Mouse (Mus musculus): Measurements from ENCODE around the gene Ssr1.

The Ssr1 gene

DNA sequence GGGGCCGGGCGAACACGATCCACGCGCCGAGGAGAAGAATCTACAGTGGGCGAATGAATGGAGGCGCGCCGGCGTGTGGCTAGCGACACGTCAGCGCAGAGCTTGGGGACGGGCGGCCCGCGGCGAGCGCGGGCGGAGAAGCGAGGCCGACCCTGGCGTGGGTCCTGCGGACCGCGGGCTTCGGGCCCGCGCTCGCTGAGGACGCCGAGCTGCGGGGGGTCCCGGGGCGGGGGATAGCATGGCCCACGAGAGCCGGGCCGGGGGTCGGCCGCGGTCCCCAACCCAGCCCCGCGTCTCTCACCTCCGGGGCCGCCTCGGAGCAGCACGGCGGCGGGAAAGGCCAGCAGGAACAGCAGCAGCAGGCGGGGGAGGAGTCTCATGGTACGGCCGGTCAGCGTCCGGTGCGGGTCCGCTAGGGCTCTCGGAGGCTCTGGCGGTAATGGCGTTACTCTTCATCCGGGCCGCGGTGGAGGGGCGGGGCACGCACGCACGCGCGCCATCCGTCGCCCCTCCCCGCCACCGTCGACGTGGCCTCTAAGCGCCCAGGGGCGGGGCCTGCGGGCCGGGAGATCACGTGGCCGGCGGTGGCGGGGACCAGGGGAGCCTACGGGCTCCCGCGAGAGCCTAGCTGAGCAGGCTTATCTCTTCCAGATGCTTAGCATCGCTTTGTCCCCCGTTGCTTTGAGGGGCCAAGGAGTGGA, at the start of gene Ssr1:
Ssr1 (minus strand) TSS at position 514 of the 701 bp plus-strand sequence.
- peak; percentile 91 to 97 for DNase-seq

DNA sequence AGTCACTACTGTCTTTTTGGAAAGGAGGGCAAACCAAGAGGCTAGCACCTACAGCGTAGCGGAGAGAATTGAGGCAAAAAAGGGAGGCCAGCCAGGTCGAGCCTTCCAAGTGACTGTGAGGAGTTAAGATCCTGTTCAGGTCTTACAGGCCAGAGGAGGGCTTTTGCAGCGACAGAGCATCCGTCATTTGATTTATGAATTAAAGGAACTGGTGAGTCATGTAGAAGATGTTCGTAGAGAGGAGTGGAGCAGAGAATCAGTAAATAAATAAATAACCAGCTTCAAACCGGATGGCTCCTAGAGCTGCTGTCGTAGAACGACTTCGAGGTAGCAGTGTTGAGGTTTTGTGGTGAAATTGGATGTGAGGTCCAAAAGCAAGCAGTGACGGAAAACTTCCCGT, 43.8 kb upstream of the Ssr1 start:
- DNase-seq, result no peak

DNA sequence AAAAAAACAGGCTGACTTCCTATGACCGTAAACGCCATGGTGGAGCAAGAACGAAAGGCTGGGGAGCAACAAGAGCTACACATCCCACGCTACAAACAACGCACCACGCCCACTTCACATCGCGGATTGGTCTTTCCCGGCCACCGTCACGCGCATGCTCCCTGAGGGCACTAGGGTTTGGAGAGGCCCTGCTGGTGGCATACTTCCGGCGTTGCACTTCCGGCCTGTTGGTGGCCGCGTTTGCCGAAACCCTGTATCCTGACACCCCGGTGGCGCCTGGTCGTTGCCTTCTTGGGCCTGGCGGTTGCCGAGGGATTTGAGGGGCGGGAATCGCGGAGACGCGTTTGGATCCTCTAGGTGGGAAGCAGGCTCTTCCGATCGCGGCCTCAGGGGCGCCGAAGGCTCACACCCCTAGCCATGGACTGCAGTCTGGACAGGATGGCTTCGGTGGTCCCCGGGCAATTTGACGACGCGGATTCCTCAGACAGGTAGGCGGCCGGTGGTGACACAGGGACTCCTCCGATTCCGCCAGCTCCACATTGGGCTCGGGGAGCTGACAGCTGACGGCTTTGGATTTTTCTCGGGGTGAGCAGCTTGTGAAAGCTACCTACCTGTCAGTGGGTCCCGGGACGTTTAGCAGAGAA, 43.1 kb upstream of the Ssr1 start, which contains the start of gene Cage1:
Cage1 (minus strand) TSS at position 26 of the 644 bp plus-strand sequence.
- peak; percentile 91 to 94 for DNase-seq

DNA sequence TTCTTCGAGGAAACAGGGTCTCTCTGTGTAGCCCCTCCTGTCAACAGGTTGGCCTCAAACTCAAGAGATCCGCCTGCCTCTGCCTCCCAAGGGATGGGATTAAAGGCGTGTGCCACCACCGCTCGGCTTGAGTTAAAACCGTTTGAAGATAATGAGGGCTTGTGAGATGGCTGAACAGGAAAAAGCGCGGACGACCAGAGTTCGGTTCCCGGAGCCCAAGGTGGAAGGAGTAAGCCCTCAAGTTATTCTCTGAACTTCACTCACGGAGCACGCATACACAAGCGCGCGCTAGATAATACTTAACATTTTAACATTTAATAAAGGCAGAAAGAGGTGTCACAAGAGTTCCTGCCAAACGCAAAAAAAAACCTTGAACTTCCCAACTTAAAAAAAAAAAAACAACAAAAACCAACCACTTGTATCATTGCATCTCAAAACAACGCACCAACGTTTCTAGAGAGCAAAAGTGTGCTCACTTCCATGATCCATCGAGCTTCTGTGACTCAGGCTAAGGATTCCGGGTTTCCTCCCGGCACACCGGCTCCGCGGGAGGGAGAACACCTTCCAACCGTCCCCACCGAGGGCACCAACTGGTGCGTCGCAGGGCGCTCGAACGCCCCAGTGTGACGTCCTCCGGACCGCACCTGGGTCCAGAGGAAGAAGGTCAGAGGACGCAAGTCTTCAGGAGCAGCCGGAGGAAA, 42.5 kb upstream of the Ssr1 start, which contains the start of gene Riok1:
Riok1 (plus strand) TSS at position 653 of the 701 bp plus-strand sequence.
- DNase-seq, result peak in 1 of 2 experiments; percentile 21

DNA sequence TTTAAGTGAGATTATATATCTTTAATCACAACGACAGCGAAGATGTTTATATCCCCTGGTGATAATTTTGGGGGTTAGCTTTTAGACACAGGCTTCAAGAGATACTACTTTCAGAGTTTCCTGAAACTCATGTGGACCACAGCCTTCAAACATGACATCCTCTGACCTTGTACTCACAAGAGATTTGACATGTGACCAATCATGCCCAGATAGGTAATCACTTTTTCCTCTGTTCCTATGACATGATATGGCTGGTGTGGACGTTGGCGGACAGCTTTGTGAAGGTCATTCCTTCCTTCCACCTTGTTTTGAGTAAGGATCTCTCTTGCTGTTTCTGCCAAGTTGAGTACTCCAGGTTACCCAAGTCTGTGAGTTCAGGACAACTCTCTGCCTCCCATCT, 34.4 kb upstream of the Ssr1 start:
- DNase-seq, result no peak

DNA sequence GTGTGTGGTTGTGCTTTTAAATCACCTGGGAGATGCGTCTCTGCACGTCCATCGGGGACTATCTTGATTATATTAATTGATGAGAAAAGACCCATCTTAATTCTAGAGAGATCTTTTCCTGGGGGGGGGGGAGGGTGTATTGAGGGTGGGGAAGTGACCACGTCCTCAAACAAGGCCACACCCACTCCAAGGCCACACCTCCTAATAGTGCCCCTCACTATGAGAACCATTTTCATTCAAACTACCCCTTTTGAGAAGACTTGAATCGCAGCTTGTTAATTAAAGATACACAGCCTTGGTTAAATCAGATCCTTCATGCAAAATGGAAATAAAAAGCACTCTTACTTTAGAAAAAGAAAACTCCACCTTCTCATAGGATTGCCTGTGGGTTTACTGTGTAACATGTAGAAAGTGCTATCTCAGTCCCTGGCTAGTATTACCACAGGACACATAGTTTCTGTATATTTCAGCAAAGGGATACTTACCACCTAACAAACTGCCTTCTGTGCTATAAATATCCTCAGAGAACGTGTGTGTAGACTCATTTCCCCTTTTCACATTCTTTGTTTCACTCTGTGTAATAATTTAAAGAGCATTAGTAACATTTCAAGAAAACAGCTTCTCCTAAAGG, 33.7 kb upstream of the Ssr1 start:
- no peak for DNase-seq

DNA sequence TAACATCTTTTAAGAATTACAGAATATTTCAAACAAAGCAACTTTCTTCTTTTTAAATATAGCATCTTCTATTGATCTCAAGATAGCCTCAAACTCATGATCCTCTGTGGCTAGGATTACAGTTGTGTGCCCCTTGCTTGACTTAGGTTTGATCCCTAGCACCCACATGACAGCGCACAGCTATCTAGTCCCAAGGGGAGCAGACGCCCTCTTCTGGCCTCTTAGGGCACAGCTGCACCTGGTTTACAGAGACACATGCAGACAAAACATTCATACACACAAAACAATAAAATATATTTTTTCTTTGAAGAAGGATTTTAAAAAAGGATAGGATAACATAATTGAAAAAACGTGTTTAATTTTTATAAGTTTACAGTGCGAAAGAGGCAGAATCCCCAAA, 31.9 kb upstream of the Ssr1 start:
- no peak for DNase-seq

DNA sequence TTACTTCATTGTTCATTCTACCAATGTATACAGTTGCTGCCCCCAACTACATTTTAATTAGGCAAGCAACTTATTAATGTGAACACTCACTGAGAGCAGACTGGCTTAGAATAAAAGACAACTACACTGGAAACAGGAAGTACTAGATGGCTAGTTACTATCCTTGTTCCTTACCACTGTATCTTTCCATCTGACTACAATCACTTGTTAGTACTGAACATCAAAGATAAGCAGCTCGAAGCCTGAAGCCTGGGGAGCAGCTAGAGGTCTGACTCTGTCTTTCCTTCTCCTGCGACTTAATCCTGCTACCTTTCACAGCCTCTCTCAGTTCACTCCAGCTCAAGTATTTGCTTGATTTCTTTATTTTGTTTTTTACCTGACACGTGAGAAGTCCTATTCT, 24.8 kb upstream of the Ssr1 start:
- DNase-seq, result no peak

DNA sequence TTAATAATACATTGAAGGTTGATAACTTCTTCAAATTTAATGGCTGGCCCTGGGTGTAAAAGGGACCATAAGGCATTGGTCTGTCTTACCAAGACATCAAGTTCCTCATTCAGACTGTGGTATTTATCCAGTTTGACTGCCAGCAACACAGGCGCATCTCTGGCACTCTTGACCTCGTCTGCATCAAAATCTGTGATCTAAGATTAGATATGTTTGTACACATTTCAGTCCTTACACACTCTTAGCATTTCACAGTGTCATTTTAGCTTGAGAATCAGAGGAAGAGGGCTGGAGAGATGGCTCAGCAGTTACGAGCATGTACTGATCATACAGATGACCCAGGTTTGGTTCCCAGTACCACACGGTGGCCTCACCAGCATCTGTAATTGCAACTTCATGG, 21.6 kb upstream of the Ssr1 start:
- no peak for DNase-seq

DNA sequence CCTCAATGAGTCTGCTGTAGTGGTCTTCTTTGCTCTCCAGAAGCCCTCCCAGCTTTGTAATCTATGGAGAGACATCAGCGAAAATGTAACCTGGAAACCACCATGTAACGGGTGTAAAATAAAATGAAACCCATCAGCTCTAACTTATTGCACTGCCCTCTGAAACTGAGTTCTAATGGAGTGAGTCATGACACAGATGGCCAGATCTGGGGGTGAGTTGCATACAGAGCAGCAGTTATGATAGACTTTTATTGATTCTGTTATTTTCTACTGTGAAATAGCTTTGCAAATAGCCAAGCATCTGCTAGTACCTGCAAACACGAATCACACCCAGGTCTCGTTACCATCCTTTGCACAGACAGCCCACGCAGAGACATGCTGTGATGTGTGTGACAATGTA, 18.4 kb upstream of the Ssr1 start:
- DNase-seq, result no peak

DNA sequence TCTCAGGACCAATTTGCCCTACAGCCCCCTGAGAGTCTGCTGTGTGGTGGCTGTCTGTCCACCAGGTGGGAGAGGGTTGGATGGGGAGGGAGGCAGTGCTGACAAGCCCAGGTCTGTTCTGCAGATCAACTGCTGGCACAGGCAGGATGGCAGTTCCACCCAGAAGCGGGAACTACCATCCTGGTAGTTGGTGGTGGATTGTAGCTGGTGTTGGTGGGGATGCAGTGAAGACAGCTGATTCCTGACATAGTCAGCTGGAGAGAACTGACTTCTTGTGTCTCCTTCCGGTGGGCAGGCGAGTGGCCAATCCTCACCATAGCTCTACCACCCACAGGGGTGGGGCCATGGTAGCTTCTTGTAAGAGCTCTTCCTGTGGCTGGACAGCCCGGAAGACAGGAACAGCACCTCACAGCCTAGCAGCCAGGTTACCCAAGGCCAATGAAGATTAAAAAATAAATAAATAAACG, 16.5 kb upstream of the Ssr1 start:
- DNase-seq, result peak; percentile 17 to 23

DNA sequence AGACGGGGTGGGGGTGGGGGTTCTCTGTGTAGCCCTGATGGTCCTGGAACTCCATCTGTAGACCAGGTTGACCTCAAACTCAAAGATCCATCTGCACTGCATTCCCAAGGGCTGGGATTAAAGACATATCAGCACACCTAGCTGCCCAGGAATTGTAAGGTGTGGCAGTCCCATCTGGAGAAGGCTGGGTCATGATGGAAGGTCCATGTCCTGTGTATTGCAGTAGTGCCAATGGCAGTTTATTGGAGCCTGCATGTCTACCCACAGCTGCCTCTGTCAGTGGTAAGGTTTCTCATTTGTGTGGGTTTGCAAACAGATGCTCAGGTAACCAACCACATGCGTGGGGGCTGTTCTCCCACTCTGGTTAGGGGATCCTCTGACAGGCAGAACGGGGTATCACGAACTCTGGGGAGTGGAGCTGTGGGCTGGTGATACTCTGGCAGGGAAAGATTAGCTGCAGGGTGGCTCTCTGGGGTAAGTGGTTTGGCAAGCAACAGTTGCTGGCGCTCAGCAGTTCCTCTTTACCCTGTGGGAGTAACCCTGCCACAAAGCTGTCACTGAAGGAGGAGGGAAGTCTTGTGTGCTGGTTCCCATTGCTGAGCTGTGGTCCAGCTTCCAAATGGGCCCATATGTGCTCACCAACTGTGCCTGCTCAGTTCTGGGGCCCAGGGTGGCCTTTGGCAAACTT, 15.8 kb upstream of the Ssr1 start:
- peak in 1 of 2 experiments; percentile 22 for DNase-seq

DNA sequence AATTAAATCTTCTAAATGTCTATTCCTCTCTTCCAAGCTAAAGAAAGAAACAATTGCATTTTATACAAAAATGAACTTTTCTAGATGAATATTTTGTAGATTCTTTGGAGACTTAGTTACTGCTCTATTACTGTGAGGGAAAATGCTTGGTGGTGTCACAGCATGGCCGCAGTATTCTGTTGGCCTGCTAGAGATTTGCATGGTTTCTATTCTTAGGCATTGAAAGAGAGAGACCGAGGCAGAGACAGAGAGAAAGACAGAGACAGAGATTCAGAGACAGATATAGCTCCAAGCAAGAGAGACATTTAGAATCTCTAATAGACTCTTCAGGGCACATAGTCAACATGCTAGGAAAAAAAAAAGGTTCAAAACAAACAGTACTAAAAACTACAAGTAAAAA, 14.0 kb upstream of the Ssr1 start:
- DNase-seq, result no peak

DNA sequence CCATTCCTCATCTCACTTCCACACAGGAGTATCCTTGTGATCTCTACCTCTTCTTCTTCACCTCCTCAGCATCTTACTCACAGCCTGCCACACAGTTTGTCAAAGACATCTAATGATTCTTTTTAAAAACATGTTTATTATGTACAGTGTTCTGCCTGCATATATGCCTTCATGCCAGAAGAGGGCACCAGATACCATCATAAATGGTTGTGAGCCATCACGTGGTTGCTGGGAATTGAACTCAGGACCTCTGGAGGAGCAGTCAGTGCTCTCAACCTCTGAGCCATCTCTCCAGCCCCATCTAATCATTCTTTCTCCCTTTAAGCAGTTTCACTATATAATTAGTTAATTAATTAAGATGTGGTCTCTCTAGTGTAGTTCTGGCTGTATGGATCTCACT, 8.4 kb upstream of the Ssr1 start:
- no peak for DNase-seq

DNA sequence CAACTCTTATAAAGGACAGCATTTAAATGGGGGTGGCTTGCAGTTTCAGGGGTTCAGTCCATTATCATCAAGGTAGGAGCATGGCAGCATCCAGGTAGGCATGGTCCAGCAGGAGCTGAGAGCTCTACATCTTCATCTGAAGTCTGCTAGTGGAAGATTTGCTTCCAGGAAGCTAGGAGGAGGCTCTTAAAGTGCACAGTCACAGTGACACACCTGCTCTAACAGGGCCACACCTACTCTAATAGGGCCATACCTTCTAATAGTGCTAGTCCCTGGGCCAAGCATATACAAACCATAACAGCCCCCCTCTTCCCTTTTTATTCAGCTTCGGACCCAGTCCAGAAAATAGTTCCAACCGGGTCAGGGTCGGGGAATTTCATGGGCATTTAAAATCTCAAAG, 5.7 kb upstream of the Ssr1 start:
- no peak for DNase-seq

DNA sequence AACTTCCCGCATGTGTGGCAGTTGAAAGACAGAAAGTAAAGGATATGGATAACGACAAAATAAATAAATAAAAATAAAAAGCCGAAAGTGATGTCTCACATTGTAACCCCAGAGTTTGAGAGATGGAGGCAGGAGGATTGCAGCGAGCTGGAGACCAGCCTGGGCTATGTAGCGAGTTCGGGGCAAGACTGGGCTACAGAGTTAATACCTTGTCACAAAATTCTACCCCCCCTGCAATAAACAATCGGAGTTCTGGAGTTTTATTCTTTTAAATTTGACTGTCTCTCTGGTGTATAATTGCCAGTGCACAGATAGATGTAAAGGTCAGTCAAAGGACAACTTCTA, 360 bp upstream of the Ssr1 start:
- no peak for DNase-seq

DNA sequence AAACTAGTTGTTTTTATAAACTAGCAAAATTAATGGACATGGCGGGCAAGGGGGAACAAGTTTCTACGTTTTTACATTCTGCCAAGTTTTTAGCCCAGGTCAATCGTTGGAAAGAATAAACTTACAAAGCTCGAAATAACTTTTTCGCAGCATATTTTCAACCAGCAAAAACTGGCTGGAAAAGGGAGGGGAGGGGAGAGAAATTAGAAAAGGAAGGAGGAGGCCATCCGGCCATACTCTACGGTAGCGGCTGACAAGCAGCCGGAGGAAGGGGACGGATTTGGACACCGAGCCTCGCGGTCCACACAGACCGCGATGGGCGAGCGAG, 677 bp downstream of the Ssr1 start:
- DNase-seq, result no peak

DNA sequence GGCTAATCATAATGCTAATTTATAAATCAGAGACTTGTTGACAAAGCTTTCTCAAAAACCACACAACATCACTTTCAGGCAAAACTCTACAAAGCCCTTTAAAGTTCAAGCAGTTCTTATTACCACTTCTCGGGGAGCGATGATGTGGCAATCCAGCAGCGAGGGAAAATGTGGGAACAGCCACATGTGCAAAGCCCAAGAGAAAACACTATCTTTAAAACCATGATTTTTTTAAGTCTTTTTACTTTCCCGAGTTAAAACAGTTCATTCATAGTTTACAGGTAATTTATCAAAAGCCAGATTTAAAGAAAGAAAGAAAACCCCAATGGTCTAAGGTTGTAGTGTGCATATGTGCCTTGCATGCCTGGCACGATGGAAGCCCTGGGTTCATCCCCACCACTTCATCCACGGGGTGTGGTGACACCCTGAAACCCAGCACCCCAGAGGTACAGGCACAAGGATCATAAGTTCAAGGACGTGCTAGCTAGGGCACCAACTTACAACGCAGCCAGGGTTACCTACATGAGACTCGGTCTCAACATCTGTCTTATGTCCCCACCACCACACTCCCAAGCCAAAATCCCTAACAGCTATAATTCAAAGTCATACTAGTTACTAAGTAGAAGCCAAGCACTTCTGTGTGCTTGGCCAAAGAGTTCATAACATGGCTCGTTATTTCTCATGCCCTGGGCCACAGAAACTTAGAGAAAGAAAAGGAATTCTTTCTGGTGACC, 1.2 kb downstream of the Ssr1 start:
- no peak for DNase-seq

DNA sequence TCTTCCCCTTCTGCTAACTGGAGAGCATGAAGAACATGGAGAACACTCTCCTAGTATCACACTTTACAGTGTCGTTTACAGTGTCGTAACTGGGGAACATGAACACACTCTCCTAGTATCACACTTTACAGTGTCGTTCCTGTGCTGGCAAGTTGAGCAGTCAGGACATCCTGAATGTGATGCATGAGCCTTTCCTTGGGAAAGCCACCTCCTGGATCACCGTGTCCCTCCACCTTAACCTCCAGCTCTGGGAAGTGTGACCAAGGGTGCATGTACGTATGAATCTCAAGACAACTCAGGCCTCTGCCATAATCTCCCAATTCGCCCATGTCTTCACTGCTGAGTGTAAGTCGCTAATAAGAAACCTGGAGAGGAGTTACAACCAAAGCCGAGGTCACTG, 4.3 kb downstream of the Ssr1 start:
- DNase-seq, result no peak

DNA sequence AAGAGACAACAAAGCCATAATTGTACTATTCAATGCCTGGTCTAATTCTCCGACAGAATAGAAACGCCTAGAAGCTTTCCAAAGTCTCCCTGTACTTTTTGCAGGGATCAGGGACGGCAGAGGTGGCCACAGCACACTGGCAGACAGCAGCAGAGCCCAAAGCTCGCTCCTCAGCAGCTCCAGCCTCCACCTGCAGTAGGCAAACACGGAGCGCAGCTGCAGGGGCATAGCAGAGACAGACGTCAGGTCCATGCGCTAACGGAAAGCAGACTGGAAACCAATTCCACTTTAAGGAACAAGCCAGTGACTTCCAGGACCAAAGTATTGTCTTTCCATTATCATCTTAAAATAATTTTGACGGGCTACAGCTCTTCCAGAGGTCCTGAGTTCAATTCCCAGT, 7.9 kb downstream of the Ssr1 start:
- DNase-seq, result no peak

DNA sequence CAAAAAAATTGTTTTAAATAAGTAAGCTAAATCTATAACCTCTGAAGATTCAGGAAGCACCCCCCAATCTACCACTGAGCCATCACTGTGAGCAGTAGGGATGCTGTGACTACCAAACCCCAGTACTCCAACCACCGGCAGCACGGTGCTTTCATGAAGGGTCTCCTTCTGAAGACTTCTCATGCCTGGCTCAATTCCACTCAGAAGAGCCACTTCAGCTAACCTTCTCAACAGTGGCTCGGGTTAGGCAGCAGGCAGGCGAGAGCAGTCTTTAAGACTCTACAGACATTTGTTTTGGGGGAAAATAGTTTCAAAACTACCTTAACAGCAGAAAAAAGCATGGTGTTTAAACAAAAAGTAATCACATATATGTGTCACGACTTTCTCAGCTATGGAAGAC, 13.0 kb downstream of the Ssr1 start:
- DNase-seq, result no peak

DNA sequence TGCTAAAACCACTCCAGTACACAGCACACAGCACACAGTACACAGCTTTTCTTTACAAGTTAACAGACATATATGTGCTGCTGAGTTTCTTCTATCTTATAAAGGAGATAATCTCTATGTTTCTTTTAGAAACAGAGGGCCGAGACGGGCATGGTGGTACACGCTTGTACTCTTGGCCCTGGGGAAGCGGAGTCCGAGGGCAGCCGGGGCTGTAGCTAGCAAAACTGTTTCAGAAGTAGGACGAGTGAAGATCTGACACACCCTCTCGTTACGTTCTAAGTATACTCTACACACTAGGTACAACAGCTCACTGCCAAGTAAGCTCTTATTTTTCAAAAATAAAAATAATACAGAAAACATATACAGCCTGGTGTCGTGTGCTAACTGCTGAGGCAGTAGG, 13.7 kb downstream of the Ssr1 start:
- no peak for DNase-seq
